Comparison of ENCODE assay signal across 9 mouse cellular contexts in the genomic region with DNA sequence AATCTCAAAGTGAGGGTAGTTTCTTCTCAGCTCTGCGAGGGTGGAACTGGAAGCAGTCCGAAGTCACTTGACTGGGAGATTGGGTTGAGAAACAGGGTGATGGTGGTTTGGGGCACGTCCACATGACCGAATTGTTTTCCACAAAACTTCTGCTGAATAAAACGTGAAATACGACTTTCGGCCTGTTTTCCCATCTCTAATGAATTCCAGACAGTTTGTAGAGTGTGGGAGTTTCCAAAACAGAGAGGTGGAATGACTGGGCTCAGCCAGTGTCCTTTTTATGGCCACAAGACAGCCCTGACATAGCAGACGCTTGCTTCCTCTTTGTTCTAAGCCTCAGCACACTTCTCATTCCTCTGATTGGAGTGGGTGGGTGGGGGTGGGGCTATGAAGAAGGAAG. TPM values are rescaled to one million over a fixed set of nuclear protein-coding genes. Genes with fewer than 3 reads are reported as not detected.
DNase-seq lines count a peak whose midpoint lies in the region; ATAC-seq and TF ChIP-seq lines count a peak whose summit lies in the region.
"Had no signal": no experiment of that assay in that cellular context is flagged by ENCODE, and none has a peak within 500 bp of the region (broad histone marks: within the 10 kb centered on the region; RNA-seq: fewer than 3 reads in every experiment).

No protein-coding gene starts in this region.

- TF ChIP-seq EP300 in lung, postnatal 0 days (IDR thresholded peaks at IDR 0.05), result no peak

- H3K4me3 ChIP-seq in lung, postnatal 0 days (ENCODE audit: low read depth, low read length), result no peak overlapping the region
- no peak overlapping the region for H3K4me3 ChIP-seq in embryonic fibroblast, embryonic 13.5 days (ENCODE audit: insufficient read depth, low read length)
- H3K4me3 ChIP-seq: heart, embryonic 15.5 days had no signal

- no peaks in the 10 kb centered on the region for H3K36me3 ChIP-seq in lung, postnatal 0 days (ENCODE audit: insufficient read depth, low read length)
- H3K36me3 ChIP-seq: heart, embryonic 15.5 days had no signal

- H3K27me3 ChIP-seq in lung, postnatal 0 days (replicated peaks; ENCODE audit: insufficient read depth, low read length), result no peaks in the 10 kb centered on the region
- H3K27me3 ChIP-seq: heart, embryonic 15.5 days had no signal

- TF ChIP-seq CTCF in lung, postnatal 0 days (IDR thresholded peaks at IDR 0.05), result no peak
- no peak for TF ChIP-seq CTCF in embryonic fibroblast, embryonic 13.5 days (IDR thresholded peaks at IDR 0.05; ENCODE audit: borderline replicate concordance, insufficient read depth, low read length)

- no peaks in the 10 kb centered on the region for H3K9me3 ChIP-seq in lung, postnatal 0 days (ENCODE audit: low read length)
- H3K9me3 ChIP-seq: heart, embryonic 15.5 days had no signal

- peak; percentile 38; the same call in 1 of the 2 replicates for ATAC-seq in lung, postnatal 0 days
- peak; percentile 78 for ATAC-seq in neutrophil, adult 5-6 weeks (ENCODE audit: extremely low read depth, insufficient number of reproducible peaks, low FRiP score, poor library complexity, severe bottlenecking)

- TF ChIP-seq POLR2A in embryonic fibroblast, embryonic 13.5 days (IDR thresholded peaks at IDR 0.05; ENCODE audit: low read depth, low read length), result no peak

- H3K27ac ChIP-seq in lung, postnatal 0 days (ENCODE audit: low read length), result no peak overlapping the region
- H3K27ac ChIP-seq in embryonic fibroblast, embryonic 13.5 days (ENCODE audit: insufficient read depth, low read length), result peak overlapping the region; percentile 90
- H3K27ac ChIP-seq: heart, embryonic 15.5 days had no signal

- H3K4me1 ChIP-seq in lung, postnatal 0 days (ENCODE audit: insufficient read depth, low read depth, low read length), result no peaks in the 10 kb centered on the region
- peaks cover 6% of the 10 kb centered on the region for H3K4me1 ChIP-seq in embryonic fibroblast, embryonic 13.5 days (ENCODE audit: control insufficient read depth, insufficient read depth, low read length)

- no peak for DNase-seq in lung, postnatal 0 days (ENCODE audit: low spot score)
- DNase-seq in lung, postnatal 14 days, result no peak
- peak; percentile 12 for DNase-seq in kidney, postnatal 10 days
- DNase-seq in testis, postnatal 14 days (ENCODE audit: low spot score), result no peak
- no peak for DNase-seq in frontal cortex, postnatal 36 days (ENCODE audit: low spot score in 2 of 2)
- DNase-seq: lung, postnatal 4 days had no signal

- 77% methylated on average over 8 of the region's 8 CpGs for WGBS in lung, postnatal 0 days

- H3K4me2 ChIP-seq in lung, postnatal 0 days (replicated peaks; ENCODE audit: low read depth, low read length), result no peak overlapping the region
- H3K4me2 ChIP-seq: heart, embryonic 15.5 days had no signal

- H3K9ac ChIP-seq in lung, postnatal 0 days (replicated peaks; ENCODE audit: low read depth), result no peak overlapping the region
- H3K9ac ChIP-seq: heart, embryonic 15.5 days had no signal

RNA-seq across cellular contexts. Expression of a gene that starts 13.7 kb away (rescaled TPM):
- polyA plus RNA-seq in lung, postnatal 0 days (2015; fragmentation: Nextera tagmentation; extraction: Ambion mirVana), result 3.7 and 3.9 TPM in 2 replicates
- 6.2 and 6.3 TPM in 2 replicates for polyA plus RNA-seq in embryonic fibroblast, embryonic 13.5 days (2011; ENCODE audit: insufficient read length, low read depth, missing spikeins)
- total RNA-seq in neutrophil, adult 5-6 weeks (2017), result 6.9 and 10.0 TPM in 2 replicates
